Mouse (Mus musculus) ES-E14 (cell line): Measurements from ENCODE around the gene Rgs7.

Experiments
- CHD2 ChIP-seq: IDR thresholded peaks from 2 replicates; pipeline ENCODE4 v1.6.1; 2014; ENCODE audit warnings: mild to moderate bottlenecking, low read depth, low read length, inconsistent platforms
- HCFC1 ChIP-seq: IDR thresholded peaks from 2 replicates; pipeline ENCODE4 v1.6.1; 2012; ENCODE audit warnings: low read length, inconsistent platforms, borderline replicate concordance; ENCODE audit not compliant: insufficient read depth
- MAFK ChIP-seq: IDR thresholded peaks from 2 replicates; pipeline ENCODE4 v1.6.1; 2014; ENCODE audit warnings: mild to moderate bottlenecking, low read depth, low read length, inconsistent platforms; ENCODE audit not compliant: insufficient read depth
- ZC3H11A ChIP-seq: IDR thresholded peaks from 2 replicates; pipeline ENCODE4 v1.6.1; 2012; ENCODE audit warnings: low read depth, mild to moderate bottlenecking, inconsistent platforms, low read length, borderline replicate concordance
- ZNF384 ChIP-seq: IDR thresholded peaks from 2 replicates; pipeline ENCODE4 v1.6.1; 2012; ENCODE audit warnings: low read depth, low read length, inconsistent platforms

DNA sequence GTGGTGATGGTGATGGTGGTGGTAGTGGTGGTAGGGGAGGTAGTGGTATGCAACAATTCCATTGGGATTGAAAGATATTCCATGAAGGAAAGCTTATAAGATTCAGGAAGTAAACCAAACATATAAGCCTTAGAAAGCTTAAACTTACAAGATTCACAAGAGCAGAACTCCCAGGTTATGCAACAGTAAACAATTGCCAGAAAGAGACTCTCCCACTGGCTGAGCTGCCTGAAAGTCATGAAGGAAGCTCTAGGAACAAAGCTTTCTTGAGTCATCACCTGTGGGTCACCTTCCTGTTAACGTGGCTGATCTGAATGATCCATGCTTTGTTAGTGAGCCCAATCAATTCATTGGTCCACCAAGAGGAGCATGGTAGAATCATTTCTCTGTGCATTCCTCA lies 288.8 kb downstream of the Rgs7 start:
- TF ChIP-seq ZC3H11A (no peak), CHD2 (no peak), ZNF384 (no peak), HCFC1 (no peak), MAFK (no peak)
